Mouse (Mus musculus) urinary bladder, adult 2 months (tissue): ENCODE results near the gene Faap20. TPM values are rescaled to one million over a fixed set of nuclear protein-coding genes. Genes with fewer than 3 reads are reported as not detected.

Source experiments
- DNase-seq: peaks from one replicate; pipeline ENCODE4 v3.0.0; 2022; ENCODE audit warnings: low spot score
- polyA plus RNA-seq: library from polyadenylated mRNA; depleted of rRNA; stranded (reverse); fragments of >200 nt; gene quantifications from 2 replicates; pipeline ENCODE4 v1.2.3, GENCODE M21; 2012; rRNA removed

The Faap20 gene
- polyA plus RNA-seq, 1 experiment = 51.8 TPM

- no peak for DNase-seq
Observed at GRCm38 (mm10) chr4:155286090-155286489, 36.5 kb downstream of the Faap20 start.

- DNase-seq = no peak
Observed at GRCm38 (mm10) chr4:155287713-155288112, 38.1 kb downstream of the Faap20 start.

GRCm38 (mm10) chr4:155288586-155288985, 39.0 kb downstream of the Faap20 start:
- DNase-seq = no peak

- no peak for DNase-seq
Observed at GRCm38 (mm10) chr4:155290045-155290444, 40.4 kb downstream of the Faap20 start.

- DNase-seq = no peak
Observed at GRCm38 (mm10) chr4:155292863-155293262, 43.3 kb downstream of the Faap20 start.

- DNase-seq = no peak
Observed at GRCm38 (mm10) chr4:155294381-155294780, 44.8 kb downstream of the Faap20 start.

GRCm38 (mm10) chr4:155295026-155295590, 45.5 kb downstream of the Faap20 start:
- DNase-seq = no peak

GRCm38 (mm10) chr4:155295996-155296395, 46.4 kb downstream of the Faap20 start:
- DNase-seq = no peak

- no peak for DNase-seq
Observed at GRCm38 (mm10) chr4:155297057-155297456, 47.5 kb downstream of the Faap20 start.

- DNase-seq = no peak
Observed at GRCm38 (mm10) chr4:155298826-155299225, 49.2 kb downstream of the Faap20 start.

- no peak for DNase-seq
Observed at GRCm38 (mm10) chr4:155300421-155301097, 51.0 kb downstream of the Faap20 start.

GRCm38 (mm10) chr4:155301098-155301447, 51.5 kb downstream of the Faap20 start:
- DNase-seq = no peak

GRCm38 (mm10) chr4:155301965-155302364, 52.4 kb downstream of the Faap20 start:
- DNase-seq = no peak

GRCm38 (mm10) chr4:155304508-155305096, 55.0 kb downstream of the Faap20 start:
- no peak for DNase-seq

- DNase-seq = no peak
Observed at GRCm38 (mm10) chr4:155305531-155306031, 56.0 kb downstream of the Faap20 start.

Other genes with a start within 250 kb of the Faap20 start
- 83.1 and 93.6 TPM in 2 replicates for gene Plch2, start 193.0 kb upstream of the Faap20 start, polyA plus RNA-seq
- gene Pex10, start 182.8 kb upstream of the Faap20 start, polyA plus RNA-seq = 11.8 and 13.4 TPM in 2 replicates
- 130 and 159 TPM in 2 replicates for gene Rer1, start 163.4 kb upstream of the Faap20 start, polyA plus RNA-seq
- 6.7 and 7.0 TPM in 2 replicates for gene Morn1, start 163.2 kb upstream of the Faap20 start, polyA plus RNA-seq
- gene Ski, start 27.2 kb upstream of the Faap20 start, polyA plus RNA-seq = 43.6 and 67.2 TPM in 2 replicates
- gene Prkcz, start 111.6 kb downstream of the Faap20 start, polyA plus RNA-seq = 16.3 and 17.3 TPM in 2 replicates
- gene Gabrd, start 148.3 kb downstream of the Faap20 start, polyA plus RNA-seq = 0.53 and 0.74 TPM in 2 replicates
- gene Cfap74, start 159.4 kb downstream of the Faap20 start, polyA plus RNA-seq = 2.4 and 2.5 TPM in 2 replicates
- 2.0 and 2.5 TPM in 2 replicates for gene Tmem52, start 219.3 kb downstream of the Faap20 start, polyA plus RNA-seq
- 328 and 338 TPM in 2 replicates for gene Gnb1, start 241.6 kb downstream of the Faap20 start, polyA plus RNA-seq